Mouse (Mus musculus) gastrocnemius, adult 18-20 months (tissue): ENCODE results near the gene a. TPM values are rescaled to one million over a fixed set of nuclear protein-coding genes. Genes with fewer than 3 reads are reported as not detected.
A peak's percentile ranks its signal among the peaks of the same experiment; 100 is the strongest.
"Not testable (repeated sequence)": the region's sequence is repeated elsewhere in the genome, so short reads cannot be mapped to it uniquely, and the experiment has no call there.

Experiments used
- DNase-seq: peaks from one replicate; pipeline ENCODE4 v3.0.0; 2021; ENCODE audit warnings: low spot score
- total RNA-seq, 2 experiments: library from RNA; stranded (reverse); gene quantifications; 2 replicates each; pipeline ENCODE4 v1.2.3; 2021

a gene
- total RNA-seq, 2 experiments from 2014 or later = not detected

GRCm38 (mm10) chr2:154836537-154836936, 45.3 kb downstream of the a start:
- no peak for DNase-seq

GRCm38 (mm10) chr2:154848086-154848485, 56.9 kb downstream of the a start:
- DNase-seq = no peak

- peak; percentile 68 for DNase-seq
Observed at GRCm38 (mm10) chr2:154855383-154855782, 64.2 kb downstream of the a start.

DNA sequence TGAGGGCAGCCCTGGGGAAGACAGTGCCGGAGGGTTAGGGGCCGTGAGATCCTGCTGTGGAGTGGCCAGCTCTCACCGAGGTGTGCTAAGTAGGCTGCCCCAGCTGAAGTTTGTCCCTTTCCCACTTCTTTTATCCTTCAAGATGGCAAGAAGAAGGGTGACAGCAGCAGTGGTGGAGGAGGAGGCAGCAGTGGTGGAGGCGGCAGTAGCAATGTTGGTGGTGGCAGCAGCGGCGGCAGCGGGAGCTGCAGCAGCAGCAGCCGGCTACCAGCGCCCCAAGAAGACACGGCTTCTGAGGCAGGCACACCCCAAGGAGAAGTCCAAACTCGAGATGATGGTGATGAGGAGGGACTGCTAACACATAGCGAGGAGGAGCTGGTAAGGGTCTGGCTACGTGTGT, 72.5 kb downstream of the a start:
- DNase-seq = no peak

DNA sequence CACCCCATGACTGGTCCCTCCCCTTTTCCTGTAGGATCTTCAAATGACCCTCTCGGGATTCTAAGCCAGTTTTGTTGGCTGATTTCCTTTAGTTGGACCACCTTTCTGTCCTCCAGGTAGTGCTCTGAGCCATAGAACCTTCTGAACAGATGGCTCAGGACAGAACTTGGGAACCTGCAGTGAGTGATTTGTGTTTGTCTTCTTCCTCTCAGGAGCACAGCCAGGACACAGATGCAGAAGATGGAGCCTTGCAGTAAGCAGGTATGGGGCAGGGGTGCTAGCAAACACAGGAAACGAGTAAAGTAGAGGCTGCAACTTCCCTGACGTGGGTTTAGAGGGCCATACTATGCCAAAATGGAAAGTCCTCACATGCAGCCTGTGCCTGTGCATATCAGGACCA, 74.5 kb downstream of the a start:
- DNase-seq = no peak

GRCm38 (mm10) chr2:154868106-154868505, 76.9 kb downstream of the a start:
- DNase-seq = no peak

DNA sequence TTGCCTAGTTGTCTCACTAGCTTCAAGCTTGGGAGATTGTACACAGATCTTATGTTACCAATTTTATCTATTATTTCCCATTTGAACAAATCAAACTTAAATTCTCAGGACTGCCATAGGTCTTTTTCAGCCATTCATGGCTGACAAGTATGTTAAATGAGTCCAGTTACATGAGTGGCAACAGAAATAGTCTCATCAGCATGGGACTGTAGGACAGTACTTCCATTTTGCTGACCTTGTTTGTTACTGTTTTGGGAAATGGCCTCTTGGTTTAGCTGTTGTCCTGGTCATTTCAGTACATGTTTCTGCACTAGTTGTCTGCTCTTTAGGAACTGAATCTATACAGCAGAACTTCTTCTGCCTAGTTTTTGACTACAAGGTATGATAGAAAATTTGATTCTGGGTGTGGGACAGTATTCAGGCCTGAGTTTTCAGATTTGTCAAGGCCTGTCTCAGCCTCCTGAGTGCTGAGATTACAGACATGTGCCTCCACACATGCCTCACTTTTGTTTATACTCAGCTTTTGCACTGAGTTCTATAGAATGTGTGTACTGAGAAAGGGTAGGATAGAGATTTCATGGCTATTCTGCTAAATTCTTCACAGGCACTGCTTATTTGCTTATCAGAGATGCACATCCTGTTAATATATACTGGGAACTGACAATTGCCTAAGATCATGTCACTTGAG, 78.9 kb downstream of the a start:
- DNase-seq = no peak

- DNase-seq = no peak
Observed at GRCm38 (mm10) chr2:154876621-154877020, 85.4 kb downstream of the a start.

- no peak for DNase-seq
Observed at GRCm38 (mm10) chr2:154891585-154891984, 100.4 kb downstream of the a start.

GRCm38 (mm10) chr2:154892201-154893044, 101.2 kb downstream of the a start, which contains the start of gene Eif2s2:
Eif2s2 (minus strand) TSS chr2:154892935.
- DNase-seq = peak; percentile 97

GRCm38 (mm10) chr2:154893045-154893385, 101.8 kb downstream of the a start:
- DNase-seq = no peak

- no peak for DNase-seq
Observed at GRCm38 (mm10) chr2:154893548-154893947, 102.3 kb downstream of the a start.

DNA sequence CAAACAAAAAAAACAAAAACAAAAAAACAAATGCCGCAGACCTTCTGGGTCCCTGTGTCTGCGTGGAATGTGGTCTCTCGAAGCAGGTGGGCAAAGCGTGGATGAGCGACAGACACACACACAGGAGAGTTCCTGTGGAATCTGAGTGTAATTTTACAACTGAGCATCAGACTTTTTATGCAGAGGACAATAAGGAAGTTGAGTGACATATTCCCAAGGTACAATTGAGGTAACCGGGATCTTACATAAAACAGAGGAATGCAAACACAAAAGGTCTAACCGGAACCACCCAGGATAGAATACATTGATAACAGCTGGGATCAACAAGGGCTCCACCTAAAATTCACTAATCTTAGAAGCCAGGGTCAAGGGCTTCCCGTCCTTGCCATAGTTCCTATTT, 107.8 kb downstream of the a start:
- DNase-seq = not testable (repeated sequence)

DNA sequence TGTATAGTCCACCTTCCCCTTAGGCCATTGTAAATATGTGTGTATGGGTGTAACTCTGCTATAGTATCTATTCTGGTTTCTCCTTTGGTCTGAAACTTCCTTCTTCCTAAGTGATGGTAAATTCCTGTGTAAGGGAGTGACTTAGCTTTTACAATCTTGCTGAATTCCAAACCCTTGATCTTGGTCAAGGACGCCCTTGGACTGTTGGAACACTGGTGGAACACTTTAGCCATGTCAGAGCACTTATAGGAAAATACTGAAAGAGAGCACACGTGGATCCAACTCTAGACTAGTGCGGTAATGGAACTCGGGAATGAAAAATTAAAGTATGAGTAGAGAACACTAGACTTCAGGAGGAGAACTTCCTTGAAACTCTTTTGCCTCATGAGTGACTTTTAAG, 108.2 kb downstream of the a start:
- not testable (repeated sequence) for DNase-seq

DNA sequence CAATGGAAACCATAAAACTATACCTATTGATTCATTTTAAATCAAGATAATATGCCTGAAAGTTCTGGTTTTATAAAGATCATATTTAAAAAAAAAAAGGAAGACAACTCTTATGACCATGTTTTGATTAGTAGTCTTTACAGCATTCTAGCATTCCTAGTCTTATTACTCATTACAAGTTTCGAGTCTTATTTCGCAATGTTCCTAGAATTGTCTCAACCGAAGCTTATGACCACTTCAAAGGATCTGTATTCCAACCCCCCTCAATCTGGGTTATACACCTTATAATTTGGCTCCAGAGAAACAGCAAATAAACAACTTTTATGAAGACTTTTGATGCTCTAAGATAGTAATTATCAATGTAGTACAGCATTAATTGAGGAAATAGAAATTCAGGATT, 110.9 kb downstream of the a start:
- DNase-seq = no peak

- DNase-seq = no peak
Observed at GRCm38 (mm10) chr2:154905796-154906195, 114.6 kb downstream of the a start.

DNA sequence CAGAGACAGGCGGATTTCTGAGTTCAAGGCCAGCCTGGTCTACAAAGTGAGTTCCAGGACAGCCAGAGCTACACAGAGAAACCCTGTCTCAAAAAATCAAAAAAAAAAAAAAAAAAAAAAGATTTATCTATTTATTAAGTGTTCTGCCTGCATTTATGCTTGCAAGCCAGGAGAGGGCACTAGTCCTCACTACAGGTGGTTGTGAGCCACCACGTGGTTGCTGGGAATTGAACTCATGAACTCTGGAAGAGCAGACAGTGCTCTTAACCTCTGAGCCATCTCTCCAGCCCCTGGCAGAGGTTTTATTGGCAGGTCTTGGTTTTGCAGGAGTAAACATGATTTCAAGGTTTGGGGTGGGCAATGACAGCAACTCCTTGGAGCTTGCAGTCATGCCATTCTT, 117.0 kb downstream of the a start:
- not testable (repeated sequence) for DNase-seq

GRCm38 (mm10) chr2:154909789-154910188, 118.6 kb downstream of the a start:
- no peak for DNase-seq

DNA sequence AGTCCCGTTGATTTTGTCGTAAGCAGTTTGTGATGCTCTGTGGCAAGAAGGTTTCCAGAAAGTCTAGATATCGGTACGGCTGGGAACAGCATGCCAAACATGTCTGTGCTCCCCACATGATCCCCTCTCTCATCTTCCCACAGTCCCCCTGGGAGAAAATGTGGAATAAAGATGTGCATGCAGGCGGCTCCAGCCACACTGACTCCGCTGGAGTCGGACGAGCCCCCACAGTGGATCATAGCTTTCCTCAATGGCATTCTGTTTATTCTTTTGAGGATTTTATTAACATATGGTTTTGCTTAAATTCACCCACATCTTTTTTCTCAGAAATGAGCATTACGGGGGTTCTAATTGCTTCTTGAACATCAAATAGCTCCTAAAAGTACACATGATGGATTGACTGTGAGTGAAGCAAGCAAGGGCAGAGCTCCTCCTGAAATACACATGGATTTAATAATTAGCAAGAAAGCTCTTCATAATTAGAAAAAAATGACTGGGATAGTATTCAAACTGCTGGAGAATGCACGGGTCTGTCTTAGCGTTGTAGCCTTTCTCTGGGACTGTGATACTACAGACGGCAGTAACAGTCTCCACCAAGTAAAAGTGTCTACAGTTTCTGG, 124.8 kb downstream of the a start:
- no peak for DNase-seq

GRCm38 (mm10) chr2:154916547-154916946, 125.3 kb downstream of the a start:
- peak; percentile 19 for DNase-seq

DNA sequence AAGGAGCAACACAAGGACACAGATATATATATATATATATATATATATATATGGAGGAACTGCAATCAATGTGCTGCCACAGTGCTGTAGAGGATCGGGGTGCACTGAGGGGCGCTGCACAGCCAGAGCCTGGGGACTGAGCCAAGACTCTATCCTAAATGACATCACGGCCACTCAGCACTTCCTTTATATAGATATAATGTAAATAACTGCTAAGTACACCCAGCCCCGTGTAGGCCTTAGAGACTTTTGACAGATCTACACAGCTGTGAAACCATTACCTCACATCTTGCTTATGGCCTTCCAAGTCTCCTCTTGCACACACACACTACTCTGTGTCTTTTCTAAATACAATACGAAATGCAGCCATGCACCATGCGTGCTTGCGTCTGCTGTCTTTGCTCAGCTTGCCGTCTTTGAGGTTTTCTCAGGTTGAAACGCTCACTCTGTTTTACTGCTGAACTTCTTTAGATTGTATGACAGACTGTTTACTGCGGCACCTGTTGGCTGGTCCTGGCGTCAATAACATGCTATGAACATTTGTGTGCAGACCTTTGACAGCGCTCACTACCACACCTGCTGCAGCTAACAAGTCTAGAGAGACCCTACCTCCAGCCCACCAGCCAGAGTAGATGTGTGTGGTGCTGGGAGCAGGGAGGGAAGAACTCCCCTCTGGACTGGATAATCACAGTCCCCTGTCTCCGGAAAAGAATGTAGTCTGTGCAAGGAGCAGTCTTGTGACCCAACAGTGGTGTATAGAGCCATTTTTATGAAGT, 126.9 kb downstream of the a start:
- no peak for DNase-seq

DNA sequence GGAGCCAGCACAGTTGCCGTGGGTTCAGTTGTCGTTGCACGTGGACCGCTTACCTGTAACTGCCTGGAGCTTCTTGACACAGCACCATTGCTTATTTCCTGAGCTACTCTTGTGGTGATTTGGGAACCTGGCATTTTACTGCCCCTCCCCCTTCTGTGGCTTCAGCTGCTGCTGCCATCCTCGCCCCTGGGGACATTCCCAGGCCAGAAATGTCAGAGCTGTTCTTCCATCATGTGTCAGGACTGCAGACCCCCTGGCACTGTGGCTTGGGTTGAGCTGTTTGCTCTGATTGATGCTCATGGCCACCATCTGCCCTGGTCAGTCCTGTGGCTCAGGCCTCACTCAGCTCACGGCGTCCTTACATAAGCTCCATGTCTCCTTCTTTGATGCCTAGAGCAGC, 129.7 kb downstream of the a start:
- no peak for DNase-seq
